Mouse (Mus musculus) heart, adult 2 months (tissue): ENCODE data around the gene Prkar1b. TPM values are rescaled to one million over a fixed set of nuclear protein-coding genes. Genes with fewer than 3 reads are reported as not detected.

Experiments
- DNase-seq, 2 experiments: peaks; one replicate each; pipeline ENCODE4 v3.0.0; 2021
- H3K27ac ChIP-seq: fragments of 200-600 bp; 2 replicates; pipeline ENCODE4 v1.8.1; 2022
- H3K27me3 ChIP-seq: fragments of 200-500 bp; 2 replicates; pipeline ENCODE4 v1.6.1; 2012; ENCODE audit warnings: mild to moderate bottlenecking, low read length, inconsistent platforms, mixed read lengths; ENCODE audit not compliant: control insufficient read depth, insufficient read depth
- H3K36me3 ChIP-seq: fragments of 200-500 bp; 2 replicates; pipeline ENCODE4 v1.6.1; 2012; ENCODE audit warnings: low read length, inconsistent platforms; ENCODE audit not compliant: control insufficient read depth, insufficient read depth
- H3K4me1 ChIP-seq: fragments of 200-500 bp; 2 replicates; pipeline ENCODE4 v1.6.1; 2011; ENCODE audit warnings: low read length; ENCODE audit not compliant: control insufficient read depth, insufficient read depth
- H3K4me3 ChIP-seq: fragments of 200-600 bp; 2 replicates; pipeline ENCODE4 v1.8.1; 2022
- H3K79me2 ChIP-seq: fragments of 200-500 bp; replicated peaks from 2 replicates; pipeline ENCODE4 v1.6.1; 2012; ENCODE audit warnings: mild to moderate bottlenecking, inconsistent platforms, low read length, moderate library complexity, mixed read lengths; ENCODE audit not compliant: control insufficient read depth, insufficient read depth
- H3K9ac ChIP-seq: fragments of 200-500 bp; 2 replicates; pipeline ENCODE4 v1.6.1; 2012; ENCODE audit warnings: low read depth, mild to moderate bottlenecking, control low read depth, inconsistent platforms, low read length, mixed read lengths
- CTCF ChIP-seq: fragments of 200-600 bp; IDR thresholded peaks from 2 replicates; pipeline ENCODE4 v1.8.1; 2022; ENCODE audit warnings: antibody characterized with exemption, mild to moderate bottlenecking, moderate library complexity
- EP300 ChIP-seq: fragments of 200-500 bp; IDR thresholded peaks from 2 replicates; pipeline ENCODE4 v1.6.1; 2011; ENCODE audit warnings: low read depth, low read length, control low read depth; ENCODE audit not compliant: insufficient read depth
- POLR2A ChIP-seq: fragments of 200-500 bp; IDR thresholded peaks from 2 replicates; pipeline ENCODE4 v1.6.1; 2011; ENCODE audit warnings: mild to moderate bottlenecking, low read depth, low read length, control low read depth; ENCODE audit not compliant: insufficient read depth
- WGBS: fragments of 180-500 bp; shearing (Covaris S2); methylation state at CpG from one replicate; pipeline ENCODE4 v1.1.7; 2018; 5-methylcytosine and 5-hydroxymethylcytosine counted together
- intact Hi-C: fragments of 180-260 bp; cut with DNase I; formaldehyde crosslinking; loops from one replicate; pipeline ENCODE4 v1.15.1; 2025
- polyA plus RNA-seq: library from polyadenylated mRNA; depleted of rRNA; stranded (reverse); fragments of >200 nt; gene quantifications from 2 replicates; pipeline ENCODE4 v1.2.3, GENCODE M21; 2012
- total RNA-seq, 2 experiments: library from RNA; stranded (reverse); gene quantifications; 2 replicates each; pipeline ENCODE4 v1.2.3; 2021

Gene Prkar1b
- total and polyA plus RNA-seq, 3 experiments, result 1.4 to 2.0 (median 1.5) TPM

DNA sequence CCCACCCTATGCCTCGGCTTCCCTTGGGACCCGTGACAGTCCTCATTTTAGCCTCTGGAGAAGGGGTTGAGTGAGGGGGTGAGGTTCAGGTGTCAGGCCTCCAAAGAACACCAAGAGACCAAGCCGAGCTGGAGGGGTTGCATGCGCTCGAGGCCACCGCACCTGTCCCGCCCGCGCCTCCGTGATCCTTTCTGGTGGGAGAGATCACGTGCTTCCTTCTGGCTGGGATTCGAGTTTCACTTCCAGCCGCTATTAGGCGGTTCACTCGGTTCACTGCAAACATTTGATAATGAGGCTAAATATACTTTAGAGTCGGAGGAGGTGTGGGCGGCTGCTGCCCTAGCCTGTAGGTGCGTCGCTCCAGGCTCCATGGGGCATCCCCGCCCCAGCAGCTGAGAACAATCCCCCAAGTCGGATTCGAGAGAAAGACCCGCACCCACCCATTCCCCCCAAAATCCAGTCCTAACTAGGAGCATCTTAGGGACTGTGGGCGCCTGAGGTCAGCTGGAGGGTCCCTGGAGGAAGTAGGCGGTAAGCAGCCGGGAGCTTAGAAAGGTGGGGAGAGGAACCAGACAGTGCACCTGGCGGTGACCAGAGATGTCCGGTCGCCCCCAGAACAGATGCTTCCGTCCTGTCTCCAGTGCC lies 151.7 kb downstream of the Prkar1b start:
- Histone ChIP-seq H3K27ac (peak overlapping the region; percentile 91), H3K36me3 (no peaks in the 10 kb centered on the region), H3K9ac (peak overlapping the region; percentile 39), H3K4me1 (peaks cover 9% of the 10 kb centered on the region), H3K79me2 (no peaks in the 10 kb centered on the region), H3K4me3 (peak overlapping the region; percentile 43), H3K27me3 (no peaks in the 10 kb centered on the region)
- 1% methylated on average over 30 of the region's 30 CpGs for WGBS
- TF ChIP-seq CTCF, result no peak; the same call in 1 of the 2 replicates
- peak; percentile 57; the same call in 1 of the 2 replicates for TF ChIP-seq EP300
- peak; percentile 38 for TF ChIP-seq POLR2A
- intact Hi-C loops, result loop anchor here (2.0 to 5.0 kb wide), 2 partner anchors 17 to 84 kb away; no protein-coding TSS in a partner anchor
- DNase-seq, result peak; percentile 69 to 81

DNA sequence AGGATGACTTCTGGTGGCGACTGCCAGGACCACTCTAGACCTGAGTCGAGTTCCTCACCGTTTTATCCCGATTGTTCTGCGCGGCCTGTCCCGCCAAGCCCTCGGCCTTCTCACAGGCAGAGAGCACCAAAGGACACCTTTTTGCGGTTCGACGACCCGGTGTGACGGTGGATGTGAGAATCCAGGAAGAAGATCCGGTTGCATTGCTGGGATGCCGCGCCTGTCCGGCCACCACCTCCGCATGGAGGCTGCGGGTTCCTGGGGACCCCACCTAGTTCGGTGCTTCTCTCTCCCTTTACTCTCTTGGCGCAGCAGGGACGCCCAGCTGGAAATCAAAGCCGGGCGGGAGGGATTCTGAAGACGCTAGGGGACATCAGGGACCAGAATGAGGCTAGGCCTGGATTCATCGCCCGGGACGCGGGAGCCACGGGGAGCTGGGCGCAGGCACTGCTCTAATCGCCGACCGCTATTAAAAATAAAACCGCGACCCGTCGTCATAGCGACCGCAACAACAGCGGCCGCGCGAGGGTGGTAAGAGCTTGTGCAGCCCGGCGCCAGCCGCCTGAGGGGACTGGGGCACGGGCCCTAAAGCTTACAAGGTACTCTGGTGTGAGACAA lies 152.5 kb downstream of the Prkar1b start, which contains the start of gene Pdgfa:
Pdgfa (minus strand) TSS at position 200 of the 618 bp plus-strand sequence.
- no peaks in the 10 kb centered on the region for H3K79me2 ChIP-seq
- no peaks in the 10 kb centered on the region for H3K36me3 ChIP-seq
- peak within 1 kb of the TSS; percentile 91 for H3K27ac ChIP-seq
- H3K4me3 ChIP-seq, result peak within 1 kb of the TSS; percentile 71
- H3K27me3 ChIP-seq, result no peaks in the 10 kb centered on the region
- WGBS, result 8% methylated on average over 48 of the region's 48 CpGs
- intact Hi-C loops, result loop anchor here (2.0 to 5.0 kb wide), 2 partner anchors 18 to 85 kb away; no protein-coding TSS in a partner anchor
- peak; percentile 76 to 86 for DNase-seq
- peak within 1 kb of the TSS; percentile 89 for H3K9ac ChIP-seq
- H3K4me1 ChIP-seq, result peaks cover 9% of the 10 kb centered on the region
- TF ChIP-seq CTCF (no peak), POLR2A (no peak), EP300 (no peak)

DNA sequence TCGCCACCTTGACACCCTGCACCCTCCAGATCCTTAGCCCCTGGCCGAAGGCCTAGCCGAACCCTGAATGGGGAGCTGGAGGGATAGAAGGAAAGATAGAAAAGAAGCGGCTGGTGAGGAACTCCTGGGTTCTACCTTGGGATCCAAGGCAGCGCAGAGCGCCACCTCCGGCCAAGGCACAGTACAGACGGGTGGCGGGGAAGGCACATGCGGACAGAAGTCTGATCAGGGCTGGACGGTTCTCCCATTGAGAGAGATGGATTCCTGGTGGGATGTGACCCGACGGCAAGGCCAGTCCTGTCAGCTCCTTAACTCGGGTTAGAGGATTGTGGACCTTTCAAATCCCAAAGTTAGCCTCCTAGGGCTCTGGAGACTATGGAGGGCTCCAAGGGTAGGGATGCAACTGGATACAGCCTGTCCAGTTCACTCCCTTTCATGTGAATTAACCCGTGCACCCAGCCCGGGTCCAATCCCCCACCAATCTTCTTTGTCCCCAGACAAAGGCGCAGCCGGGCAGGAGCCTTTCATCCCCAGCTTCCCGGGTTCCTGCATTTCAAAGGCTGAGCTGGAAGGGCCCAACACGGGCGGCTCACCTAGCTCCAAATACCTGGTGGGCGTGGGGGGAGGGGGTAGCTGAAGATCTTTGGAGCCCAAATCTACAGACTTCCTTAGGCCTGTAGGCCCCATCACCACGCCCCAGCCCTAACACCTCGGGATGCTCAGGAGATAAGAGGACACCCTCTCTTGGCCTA lies 153.3 kb downstream of the Prkar1b start:
- H3K27me3 ChIP-seq, result no peaks in the 10 kb centered on the region
- H3K79me2 ChIP-seq, result no peaks in the 10 kb centered on the region
- no peaks in the 10 kb centered on the region for H3K36me3 ChIP-seq
- intact Hi-C loops, result loop anchor here (2.0 to 5.0 kb wide), 2 partner anchors 18 to 86 kb away; no protein-coding TSS in a partner anchor
- H3K4me1 ChIP-seq, result peaks cover 9% of the 10 kb centered on the region
- peak in 1 of 2 experiments; percentile 20 for DNase-seq
- H3K9ac ChIP-seq, result peak overlapping the region; percentile 89
- peak overlapping the region; percentile 91 for H3K27ac ChIP-seq
- TF ChIP-seq CTCF (peak; percentile 43), POLR2A (no peak; the same call in 1 of the 2 replicates)
- peak overlapping the region; percentile 71 for H3K4me3 ChIP-seq
- WGBS, result 29% methylated on average over 24 of the region's 24 CpGs

- Histone ChIP-seq H3K27ac (peak overlapping the region; percentile 91), H3K36me3 (no peaks in the 10 kb centered on the region), H3K4me3 (peak overlapping the region; percentile 71), H3K9ac (peak overlapping the region; percentile 89), H3K4me1 (peaks cover 10% of the 10 kb centered on the region), H3K79me2 (no peaks in the 10 kb centered on the region), H3K27me3 (no peaks in the 10 kb centered on the region)
- peak; percentile 83 to 88 for DNase-seq
- no peak for TF ChIP-seq EP300
- TF ChIP-seq POLR2A, result peak; percentile 31; the same call in 1 of the 2 replicates
- TF ChIP-seq CTCF, result peak; percentile 48
- 1% methylated on average over 43 of the region's 52 CpGs for WGBS
- intact Hi-C loops, result loop anchor here (2.0 to 5.0 kb wide), 2 partner anchors 19 to 86 kb away; no protein-coding TSS in a partner anchor
Measured at GRCm38 (mm10) chr5:138995721-138996311, 154.0 kb downstream of the Prkar1b start.
